Mouse (Mus musculus) erythroblast, embryonic 14.5 days (primary cell): Measurements from ENCODE around the gene Col1a1.

Experiments used
- GATA1 ChIP-seq: IDR thresholded peaks from 2 replicates; pipeline ENCODE4 v1.6.1; 2012; ENCODE audit warnings: low read length, inconsistent platforms, mixed read lengths
- TAL1 ChIP-seq: IDR thresholded peaks from 3 replicates; pipeline ENCODE4 v1.6.1; 2012; ENCODE audit warnings: low read length, inconsistent platforms, mixed read lengths

DNA sequence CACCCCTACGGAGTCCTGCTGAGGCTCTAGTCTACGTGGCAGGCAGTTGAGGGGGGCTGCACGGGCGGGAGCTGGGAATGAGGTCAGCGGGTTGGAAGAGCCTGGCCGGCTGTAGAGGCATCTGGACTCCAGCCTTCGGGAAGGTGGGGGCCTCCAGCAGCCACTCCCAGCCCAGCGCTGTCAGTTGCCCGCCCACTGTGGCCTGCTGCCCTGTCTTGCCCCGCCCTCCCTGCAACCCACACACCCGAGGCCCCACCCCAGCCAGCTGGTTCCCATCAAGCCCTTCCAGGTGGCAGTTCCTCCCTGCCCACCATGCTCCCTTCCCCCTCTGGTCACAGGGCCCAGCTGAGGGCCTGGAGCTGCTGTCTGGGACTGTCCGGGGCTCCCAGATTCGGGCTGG lies 7.2 kb upstream of the Col1a1 start:
- no peak for TF ChIP-seq GATA1
- TF ChIP-seq TAL1 = no peak
